Mouse (Mus musculus) embryonic stem cell, embryonic (primary cell): Measurements from ENCODE around the gene Lrp10.

ENCODE experiments used
- CTCF ChIA-PET, 4 experiments: fragments of 300-600 bp in 2 of 4; fragments of 350-600 bp in 2 of 4; sonication (Branson Sonifier 250); formaldehyde crosslinking; loops; one replicate each; lab custom pipeline; 2022; ENCODE audit warnings: inconsistent platforms in 2 of 4; lab: Charles Lee
- POLR2A ChIA-PET, 4 experiments: fragments of 300-600 bp in 2 of 4; fragments of 350-600 bp in 2 of 4; sonication (Branson Sonifier 250); formaldehyde crosslinking; loops; one replicate each; lab custom pipeline; 2022; ENCODE audit warnings: antibody characterized with exemption in 4 of 4, inconsistent platforms in 1 of 4; lab: Charles Lee

Gene Lrp10

GRCm38 (mm10) chr14:54430406-54431145, 33.4 kb upstream of the Lrp10 start:
- ChIA-PET CTCF (interaction anchor here in 3 of 4 experiments (0.6 to 1.5 kb wide), 4 partner anchors 13 to 192 kb away, joined by 3 to 8 read pairs (median 3); partner anchors contain the start of gene Slc7a7 (in 1 of the 3)), POLR2A (interaction anchor here in 2 of 4 experiments (0.5 to 5.4 kb wide), 10 partner anchors 9 to 238 kb away, joined by 3 to 82 read pairs (median 4); partner anchors contain the start of genes Lrp10 (in 2 of the 2) and Slc7a7 (in 1 of the 2))

- ChIA-PET POLR2A (interaction anchor here (0.5 to 5.4 kb wide), 29 partner anchors 7 to 288 kb away, joined by 3 to 82 read pairs (median 4); partner anchors contain the start of genes Slc7a7 (in 2 of the 4), Abhd4 (in 1 of the 4), Dad1 (in 1 of the 4) and Haus4 (in 1 of the 4)), CTCF (interaction anchor here in 3 of 4 experiments (0.6 to 2.6 kb wide), 10 partner anchors 8 to 98 kb away, joined by 3 to 11 read pairs (median 5); partner anchors contain the start of gene Slc7a7 (in 2 of the 3))
Measured at GRCm38 (mm10) chr14:54431334-54432077, 32.4 kb upstream of the Lrp10 start, which contains the start of gene Mmp14. TSS of gene Mmp14 (plus strand) at chr14:54431612.

- ChIA-PET CTCF (interaction anchor here in 3 of 4 experiments (0.5 to 2.6 kb wide), 14 partner anchors 9 to 207 kb away, joined by 3 to 11 read pairs (median 4); partner anchors contain the start of genes Psmb5 (in 1 of the 3) and Slc7a7 (in 1 of the 3)), POLR2A (interaction anchor here (0.7 to 4.0 kb wide), 38 partner anchors 8 to 287 kb away, joined by 3 to 23 read pairs (median 4); partner anchors contain the start of genes Lrp10 (in 2 of the 4), Slc7a7 (in 2 of the 4), Abhd4 (in 1 of the 4) and Dad1 (in 1 of the 4))
Measured at GRCm38 (mm10) chr14:54432078-54432836, 31.7 kb upstream of the Lrp10 start.

- CTCF ChIA-PET, result interaction anchor here (0.6 to 2.6 kb wide), 16 partner anchors 10 to 194 kb away, joined by 3 to 11 read pairs (median 4); partner anchors contain the start of genes Psmb5 (in 1 of the 4) and Slc7a7 (in 1 of the 4)
- POLR2A ChIA-PET, result interaction anchor here in 3 of 4 experiments (0.5 to 4.0 kb wide), 41 partner anchors 8 to 286 kb away, joined by 3 to 23 read pairs (median 3); partner anchors contain the start of genes Lrp10 (in 2 of the 3), Prmt5 (in 2 of the 3), Slc7a7 (in 2 of the 3) and Abhd4 (in 1 of the 3)
Measured at GRCm38 (mm10) chr14:54432837-54433830, 30.8 kb upstream of the Lrp10 start.

GRCm38 (mm10) chr14:54433941-54434531, 29.9 kb upstream of the Lrp10 start:
- ChIA-PET CTCF (interaction anchor here in 3 of 4 experiments (0.5 to 2.6 kb wide), 6 partner anchors 11 to 90 kb away, joined by 3 to 11 read pairs (median 6); partner anchors contain the start of gene Lrp10 (in 1 of the 3)), POLR2A (interaction anchor here (0.6 to 4.0 kb wide), 18 partner anchors 7 to 409 kb away, joined by 3 to 23 read pairs (median 3); partner anchors contain the start of genes Abhd4 (in 1 of the 4), Dad1 (in 1 of the 4), Mrpl52 (in 1 of the 4) and Prmt5 (in 1 of the 4))

GRCm38 (mm10) chr14:54435194-54435918, 28.6 kb upstream of the Lrp10 start:
- ChIA-PET CTCF (interaction anchor here in 2 of 4 experiments (0.7 to 0.9 kb wide), 2 partner anchors 28 to 197 kb away, joined by 3 to 11 read pairs; partner anchors contain the start of gene Lrp10 (in 1 of the 2)), POLR2A (interaction anchor here in 3 of 4 experiments (0.6 to 4.0 kb wide), 13 partner anchors 7 to 119 kb away, joined by 3 to 23 read pairs (median 4); partner anchors contain the start of genes Slc7a7 (in 2 of the 3), Haus4 (in 1 of the 3) and Mrpl52 (in 1 of the 3))

- ChIA-PET CTCF (interaction anchor here (0.7 to 2.0 kb wide), 5 partner anchors 9 to 145 kb away, joined by 3 to 7 read pairs (median 3); partner anchors contain the start of gene Slc7a7 (in 1 of the 4)), POLR2A (interaction anchor here in 2 of 4 experiments (0.6 to 2.1 kb wide), 5 partner anchors 9 to 1435 kb away, joined by 3 to 7 read pairs (median 3); no protein-coding TSS in a partner anchor)
Measured at GRCm38 (mm10) chr14:54439155-54439554, 24.8 kb upstream of the Lrp10 start.

GRCm38 (mm10) chr14:54439610-54440009, 24.3 kb upstream of the Lrp10 start:
- ChIA-PET POLR2A (interaction anchor here in 2 of 4 experiments (1.1 to 2.1 kb wide), 3 partner anchors 10 to 28 kb away, joined by 3 to 7 read pairs (median 6); no protein-coding TSS in a partner anchor), CTCF (interaction anchor here (0.7 to 2.0 kb wide), 5 partner anchors 9 to 144 kb away, joined by 3 to 7 read pairs (median 3); partner anchors contain the start of gene Slc7a7 (in 1 of the 4))

GRCm38 (mm10) chr14:54440538-54440937, 23.4 kb upstream of the Lrp10 start:
- POLR2A ChIA-PET, result interaction anchor here in 3 of 4 experiments (0.6 to 2.1 kb wide), 6 partner anchors 8 to 57 kb away, joined by 3 to 7 read pairs (median 4); no protein-coding TSS in a partner anchor
- CTCF ChIA-PET, result interaction anchor here in 2 of 4 experiments (1.2 to 2.0 kb wide), 2 partner anchors 9 to 17 kb away, joined by 4 to 7 read pairs; no protein-coding TSS in a partner anchor

GRCm38 (mm10) chr14:54441365-54441764, 22.6 kb upstream of the Lrp10 start:
- ChIA-PET CTCF (interaction anchor here in 1 of 4 experiments (0.6 kb wide), 2 partner anchors 248 to 635 kb away, joined by 3 to 6 read pairs; no protein-coding TSS in a partner anchor), POLR2A (interaction anchor here in 2 of 4 experiments (0.7 to 3.3 kb wide), 5 partner anchors 8 to 58 kb away, joined by 3 to 23 read pairs (median 4); no protein-coding TSS in a partner anchor)

GRCm38 (mm10) chr14:54442548-54442947, 21.4 kb upstream of the Lrp10 start:
- POLR2A ChIA-PET, result interaction anchor here in 3 of 4 experiments (0.7 to 3.3 kb wide), 6 partner anchors 9 to 49 kb away, joined by 3 to 23 read pairs (median 4); partner anchors contain the start of gene Slc7a7 (in 1 of the 3)
- CTCF ChIA-PET, result interaction anchor here in 1 of 4 experiments (1.1 kb wide), 1 partner anchor 204 kb away, joined by 4 read pairs; no protein-coding TSS in a partner anchor

- ChIA-PET CTCF (interaction anchor here in 3 of 4 experiments (0.6 to 1.2 kb wide), 6 partner anchors 11 to 204 kb away, joined by 3 to 5 read pairs (median 4); partner anchors contain the start of gene Mrpl52 (in 1 of the 3)), POLR2A (interaction anchor here in 3 of 4 experiments (0.6 to 3.3 kb wide), 18 partner anchors 10 to 335 kb away, joined by 3 to 23 read pairs (median 4); partner anchors contain the start of genes Dad1 (in 1 of the 3), Lrp10 (in 1 of the 3), Mrpl52 (in 1 of the 3) and Oxa1l (in 1 of the 3))
Measured at GRCm38 (mm10) chr14:54443196-54443595, 20.7 kb upstream of the Lrp10 start.
